Comparison of ENCODE assay signal across 22 mouse cellular contexts in genomic region chr16:53063061-53063460, GRCm38 (mm10).
"Had no signal": no experiment of that assay in that cellular context is flagged by ENCODE, and none has a peak within 500 bp of the region (broad histone marks: within the 10 kb centered on the region; RNA-seq: fewer than 3 reads in every experiment).

No protein-coding gene starts in this region.

- H3K4me2 ChIP-seq: intestine, embryonic 15.5 days; limb, embryonic 13.5 days; liver, embryonic 12.5 days; liver, embryonic 15.5 days; midbrain, embryonic 13.5 days; neural tube, embryonic 13.5 days had no signal

- H3K4me3 ChIP-seq: intestine, embryonic 15.5 days; limb, embryonic 13.5 days; liver, embryonic 12.5 days; liver, embryonic 15.5 days; megakaryocyte, embryonic 14.5 days; midbrain, embryonic 10.5 days; midbrain, embryonic 13.5 days; myocyte; neural tube, embryonic 13.5 days had no signal

- DNase-seq: kidney, adult 11 months; kidney, adult 9 months; kidney, postnatal 10 days; left cerebral cortex, postnatal 4 days; lung, adult 18-20 months; lung, postnatal 14 days; retina, postnatal 1 day; right cerebral cortex, postnatal 25 days; spleen, adult 18-20 months; thymus, adult 2 months; thymus, postnatal 14 days; thymus, postnatal 4 days had no signal

- H3K9ac ChIP-seq: intestine, embryonic 15.5 days; limb, embryonic 13.5 days; liver, embryonic 12.5 days; liver, embryonic 15.5 days; midbrain, embryonic 13.5 days; neural tube, embryonic 13.5 days had no signal

- H3K27ac ChIP-seq: intestine, embryonic 15.5 days; limb, embryonic 13.5 days; liver, embryonic 12.5 days; liver, embryonic 15.5 days; midbrain, embryonic 10.5 days; midbrain, embryonic 13.5 days; neural tube, embryonic 13.5 days had no signal

- ATAC-seq: intestine, embryonic 15.5 days; liver, embryonic 12.5 days; midbrain, embryonic 13.5 days; midbrain, embryonic 16.5 days had no signal

- H3K4me1 ChIP-seq: intestine, embryonic 15.5 days; limb, embryonic 13.5 days; liver, embryonic 12.5 days; liver, embryonic 15.5 days; megakaryocyte, embryonic 14.5 days; midbrain, embryonic 10.5 days; midbrain, embryonic 13.5 days; neural tube, embryonic 13.5 days had no signal

- H3K36me3 ChIP-seq: intestine, embryonic 15.5 days; limb, embryonic 13.5 days; liver, embryonic 12.5 days; liver, embryonic 15.5 days; midbrain, embryonic 10.5 days; midbrain, embryonic 13.5 days; neural tube, embryonic 13.5 days had no signal

- H3K27me3 ChIP-seq: intestine, embryonic 15.5 days; limb, embryonic 13.5 days; liver, embryonic 12.5 days; liver, embryonic 15.5 days; megakaryocyte, embryonic 14.5 days; midbrain, embryonic 13.5 days; neural tube, embryonic 13.5 days had no signal

- H3K9me3 ChIP-seq: intestine, embryonic 15.5 days; limb, embryonic 13.5 days; liver, embryonic 12.5 days; liver, embryonic 15.5 days; midbrain, embryonic 10.5 days; midbrain, embryonic 13.5 days; neural tube, embryonic 13.5 days had no signal
